Mouse (Mus musculus) gastrocnemius, adult 18-20 months (tissue): ENCODE measurements around the gene Atl1. TPM values are rescaled to one million over a fixed set of nuclear protein-coding genes. Genes with fewer than 3 reads are reported as not detected.

ENCODE experiments used
- DNase-seq: peaks from one replicate; pipeline ENCODE4 v3.0.0; 2021; ENCODE audit warnings: low spot score
- total RNA-seq, 2 experiments: library from RNA; stranded (reverse); gene quantifications; 2 replicates each; pipeline ENCODE4 v1.2.3; 2021

Atl1 gene
- total RNA-seq, 2 experiments from 2014 or later, result 1.6 to 3.1 TPM

DNA sequence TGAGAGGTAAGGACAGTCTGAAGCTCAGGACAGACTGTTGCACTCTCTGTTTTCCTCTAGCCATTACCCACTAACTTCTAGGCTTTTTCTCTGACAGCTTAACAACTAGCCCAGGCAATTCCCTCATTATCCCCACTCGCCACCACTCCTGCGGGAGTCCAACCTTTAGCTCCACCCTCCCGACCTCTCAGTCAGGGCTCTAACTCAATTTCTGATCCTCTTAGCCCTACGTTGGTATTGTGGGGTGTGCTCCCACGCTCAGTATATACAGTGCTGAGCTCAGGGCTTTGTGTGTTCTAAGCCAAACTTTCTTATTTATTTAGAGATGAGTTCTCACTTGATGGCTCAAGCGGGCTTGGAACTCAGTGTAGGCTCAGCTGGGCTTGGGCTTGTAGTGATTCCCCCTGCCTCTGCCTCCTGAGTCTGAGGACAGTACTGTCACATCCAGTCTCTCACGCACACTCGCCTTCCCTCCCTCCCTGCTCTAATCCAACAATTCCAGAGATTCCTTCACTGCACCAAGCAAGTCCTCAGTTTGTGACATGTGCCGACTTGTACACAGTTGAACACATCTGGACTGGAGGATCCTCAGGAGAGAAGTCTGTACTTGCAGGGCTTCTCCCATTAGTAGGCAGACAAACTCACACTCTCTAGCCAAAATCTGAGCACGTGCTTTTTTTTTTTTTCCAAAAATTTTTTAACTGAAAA is 11.1 kb upstream of the Atl1 start:
- no peak for DNase-seq

DNA sequence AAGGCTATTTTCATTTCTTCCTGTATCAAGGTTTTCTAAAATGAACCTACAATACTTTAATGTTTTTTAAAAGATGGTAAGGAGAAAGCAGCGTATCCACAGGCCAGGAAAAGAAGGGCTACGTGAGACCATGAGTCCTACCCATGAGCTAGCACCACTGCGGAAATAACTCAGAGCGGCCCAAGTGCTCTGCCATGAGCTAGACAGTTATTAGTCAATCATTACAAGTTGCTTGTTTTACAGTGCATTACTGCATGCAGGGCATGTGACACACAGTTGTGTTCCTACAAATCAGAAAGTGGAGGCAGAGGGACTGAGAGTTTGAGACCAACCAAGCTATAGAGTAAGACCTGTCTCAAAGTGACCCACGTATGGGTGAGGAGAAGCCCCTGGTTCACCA is 8.4 kb upstream of the Atl1 start:
- DNase-seq, result no peak

DNA sequence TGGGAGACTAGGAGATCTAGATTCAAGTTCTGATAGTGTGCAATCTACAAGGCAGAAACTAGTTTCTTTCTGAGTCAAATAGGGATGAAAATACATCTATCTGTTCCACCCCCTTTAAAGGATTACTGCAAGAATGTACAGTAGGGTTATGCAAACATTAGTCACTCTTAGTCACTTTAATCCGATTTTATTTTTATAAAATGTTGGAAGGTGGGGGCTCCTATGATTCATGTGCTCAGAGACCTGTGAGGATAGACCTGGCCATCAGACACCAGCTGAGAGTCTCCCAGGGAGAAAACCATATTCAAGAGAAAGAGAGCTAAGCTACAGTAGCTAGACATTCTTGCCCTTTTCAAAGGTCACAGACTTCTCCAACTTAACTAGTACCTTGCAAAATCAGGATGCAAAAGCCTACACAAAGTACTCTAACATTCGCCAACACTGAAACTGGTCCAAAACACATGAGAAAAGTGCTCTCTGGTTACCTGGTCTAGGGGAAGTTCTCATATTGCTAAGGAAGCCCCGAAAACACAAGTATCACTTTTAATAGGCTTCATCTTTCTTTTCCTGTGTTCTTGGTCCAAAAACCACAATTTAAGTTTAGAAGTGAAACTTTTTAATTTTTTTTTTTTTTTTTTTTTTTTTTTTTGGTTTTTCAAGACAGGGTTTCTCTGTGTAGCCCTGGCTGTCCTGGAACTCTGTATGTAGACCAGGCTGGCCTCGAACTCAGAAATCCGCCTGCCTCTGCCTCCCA is 7.1 kb upstream of the Atl1 start:
- DNase-seq, result no peak

DNA sequence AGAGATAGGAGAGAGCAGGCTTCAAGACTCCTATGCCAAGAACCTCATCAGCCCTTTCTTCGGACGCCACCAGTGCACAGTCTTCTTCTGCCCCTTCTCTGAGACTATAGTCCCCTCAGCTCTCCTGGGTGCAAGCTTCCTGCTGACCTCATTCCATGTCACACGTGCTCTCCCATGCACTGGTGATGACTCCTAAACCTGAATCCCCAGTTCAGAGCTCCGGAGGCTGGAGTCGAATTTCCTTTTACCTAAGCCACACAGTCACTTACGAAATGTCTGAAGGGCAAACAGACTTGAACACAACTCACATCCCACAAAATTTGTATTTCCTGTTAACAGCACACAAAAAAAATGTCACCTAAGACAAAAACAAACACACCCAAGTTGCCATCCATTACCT is 4.6 kb upstream of the Atl1 start:
- DNase-seq, result no peak

DNA sequence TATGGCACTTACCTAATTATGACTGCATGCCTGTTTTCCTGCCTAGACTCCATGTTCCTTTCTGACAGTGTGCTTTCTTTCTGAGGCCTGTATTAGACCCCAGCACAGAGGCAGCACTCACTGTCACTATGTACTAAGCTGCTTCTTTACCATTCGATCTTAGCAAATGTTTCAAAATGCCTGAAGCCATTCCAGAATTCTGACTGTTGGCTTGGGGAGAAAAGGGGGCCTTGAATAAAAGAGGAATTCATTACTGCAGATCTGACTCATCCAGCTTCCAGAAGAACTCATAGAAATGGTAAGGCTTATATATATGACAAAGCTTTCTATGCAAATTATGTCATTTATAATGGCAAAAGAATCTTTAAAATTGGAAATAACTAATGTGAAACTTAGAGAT is 4.1 kb upstream of the Atl1 start:
- DNase-seq, result no peak

DNA sequence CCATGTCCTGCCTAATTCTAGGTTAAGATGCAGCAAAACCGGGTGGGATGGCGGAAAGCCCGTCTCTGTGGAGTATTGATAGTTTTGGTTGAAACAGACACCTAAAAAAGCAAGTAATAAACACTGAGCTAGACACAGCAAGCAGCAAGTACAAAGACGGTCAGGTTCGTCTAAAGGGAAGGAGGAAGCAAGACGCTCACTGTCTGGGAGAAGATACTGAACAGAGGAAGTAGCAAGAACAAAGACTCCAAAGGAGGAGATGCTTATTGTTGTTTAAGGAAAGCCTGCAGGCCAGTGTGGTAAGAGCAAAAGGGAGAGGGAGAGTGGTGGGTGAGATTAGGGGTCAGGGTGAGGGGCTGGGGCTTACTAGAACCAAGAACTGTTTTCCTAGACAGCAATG is 2.4 kb upstream of the Atl1 start:
- no peak for DNase-seq

DNA sequence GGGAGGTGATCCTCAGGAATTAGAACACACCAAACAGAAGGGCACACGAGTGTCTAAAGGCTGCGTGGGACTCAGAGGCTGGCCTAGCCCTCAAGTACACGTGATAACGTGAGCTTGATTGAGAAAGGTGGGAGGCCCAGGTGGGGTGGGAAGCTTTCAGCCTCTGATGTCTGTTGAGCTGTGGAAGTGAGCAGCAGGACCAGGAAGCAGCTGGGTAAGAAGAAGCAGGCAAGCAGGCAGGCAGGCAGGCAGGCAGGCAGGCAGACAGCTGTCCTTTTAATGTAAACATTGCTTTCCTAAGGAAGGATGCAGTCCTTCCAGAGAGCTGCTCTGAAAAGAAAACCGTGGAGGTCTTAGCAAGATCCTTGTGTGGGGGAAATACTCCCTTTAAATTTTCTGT is 1.9 kb upstream of the Atl1 start:
- no peak for DNase-seq

DNA sequence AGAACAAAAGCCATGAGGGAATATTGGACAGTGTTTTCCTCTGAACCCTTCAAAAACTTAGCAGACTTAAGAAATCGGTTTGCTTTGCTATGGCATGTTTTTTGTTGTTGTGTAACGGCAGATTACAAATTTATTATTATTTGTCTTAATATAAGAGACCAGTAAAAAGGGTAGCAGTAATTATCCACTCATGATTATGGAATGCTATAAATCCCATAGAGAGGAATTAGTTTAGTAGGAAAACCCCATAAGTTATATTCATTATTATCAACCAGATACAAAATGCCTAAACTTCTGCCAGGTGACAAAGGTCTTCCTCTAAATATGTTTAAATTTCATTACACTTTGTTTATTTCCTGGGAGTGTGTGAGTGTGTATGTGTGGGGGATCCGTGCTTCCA is 693 bp upstream of the Atl1 start:
- DNase-seq, result no peak

DNA sequence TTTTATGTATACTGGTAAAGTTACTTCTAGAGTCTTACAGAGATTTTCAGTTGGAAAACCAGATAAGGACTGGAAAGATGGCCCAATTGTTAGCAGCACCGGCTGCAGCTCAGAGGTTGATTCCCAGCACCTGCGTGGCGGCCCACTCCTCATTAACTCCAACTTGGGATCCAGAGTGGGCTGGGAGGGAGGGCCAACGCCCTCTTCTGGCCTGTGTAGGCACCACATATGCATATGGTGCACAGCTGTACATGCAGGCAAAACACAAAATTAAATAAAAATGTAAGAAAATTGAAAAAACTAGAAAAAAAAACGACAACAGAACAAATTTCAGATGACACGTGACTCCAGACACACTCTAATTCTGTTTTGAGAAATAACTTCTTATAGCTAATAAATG is 1.5 kb downstream of the Atl1 start:
- DNase-seq, result no peak

DNA sequence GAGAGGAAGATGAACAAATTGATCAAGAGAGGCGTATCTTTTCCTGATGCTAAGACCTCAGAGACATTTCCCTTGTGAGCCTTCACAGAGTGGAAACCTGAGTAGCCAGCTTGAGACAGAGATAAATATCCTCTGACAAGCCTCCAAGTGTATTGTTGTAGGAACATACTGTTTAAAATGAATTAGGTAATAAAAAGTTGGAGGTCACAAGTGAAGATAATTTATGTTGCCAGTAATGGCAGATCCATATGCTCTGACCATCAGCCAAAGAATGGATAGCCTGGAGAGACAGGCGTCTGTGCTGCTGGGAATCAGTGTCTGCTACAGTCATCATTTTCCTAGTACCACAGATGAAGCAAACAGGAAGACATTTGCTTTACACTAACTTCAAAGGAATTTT is 2.6 kb downstream of the Atl1 start:
- no peak for DNase-seq

DNA sequence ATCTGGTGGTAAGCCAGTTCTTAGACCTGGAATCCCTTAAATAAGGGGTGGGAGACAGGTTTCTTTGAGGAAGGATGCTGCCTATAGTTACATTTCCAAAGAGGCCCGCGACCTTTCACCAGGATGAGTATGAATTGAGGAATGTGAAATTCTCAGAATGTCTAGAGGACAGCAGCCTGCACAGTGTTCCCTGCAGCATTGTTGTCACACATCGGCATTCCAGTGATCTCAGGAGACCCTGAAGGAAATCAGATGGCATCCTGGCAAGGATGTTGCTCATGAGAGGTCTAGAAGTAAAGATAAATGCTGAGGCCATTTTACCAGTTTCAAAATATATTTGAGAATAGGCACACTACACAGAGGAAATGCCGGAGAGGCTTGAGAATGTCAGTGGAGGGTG is 5.7 kb downstream of the Atl1 start:
- DNase-seq, result no peak

DNA sequence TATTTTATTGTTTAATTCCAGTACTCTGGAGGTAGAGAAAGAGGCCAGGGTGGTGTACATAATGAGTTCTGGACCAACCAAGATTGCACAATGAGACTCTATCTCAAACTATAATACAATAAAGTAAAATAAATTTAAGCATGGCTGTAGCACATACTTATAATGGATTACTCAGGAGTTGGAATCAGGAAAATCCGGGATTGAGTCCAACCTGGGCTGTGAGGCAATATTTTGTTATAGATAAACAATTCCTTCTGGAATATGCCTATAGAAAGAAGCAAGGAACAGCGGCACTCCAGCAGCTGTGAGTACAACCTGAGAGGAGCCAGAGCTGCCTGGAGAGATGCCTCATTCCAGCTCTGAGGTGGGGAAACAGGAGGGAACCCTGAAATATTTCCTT is 12.6 kb downstream of the Atl1 start:
- DNase-seq, result no peak

DNA sequence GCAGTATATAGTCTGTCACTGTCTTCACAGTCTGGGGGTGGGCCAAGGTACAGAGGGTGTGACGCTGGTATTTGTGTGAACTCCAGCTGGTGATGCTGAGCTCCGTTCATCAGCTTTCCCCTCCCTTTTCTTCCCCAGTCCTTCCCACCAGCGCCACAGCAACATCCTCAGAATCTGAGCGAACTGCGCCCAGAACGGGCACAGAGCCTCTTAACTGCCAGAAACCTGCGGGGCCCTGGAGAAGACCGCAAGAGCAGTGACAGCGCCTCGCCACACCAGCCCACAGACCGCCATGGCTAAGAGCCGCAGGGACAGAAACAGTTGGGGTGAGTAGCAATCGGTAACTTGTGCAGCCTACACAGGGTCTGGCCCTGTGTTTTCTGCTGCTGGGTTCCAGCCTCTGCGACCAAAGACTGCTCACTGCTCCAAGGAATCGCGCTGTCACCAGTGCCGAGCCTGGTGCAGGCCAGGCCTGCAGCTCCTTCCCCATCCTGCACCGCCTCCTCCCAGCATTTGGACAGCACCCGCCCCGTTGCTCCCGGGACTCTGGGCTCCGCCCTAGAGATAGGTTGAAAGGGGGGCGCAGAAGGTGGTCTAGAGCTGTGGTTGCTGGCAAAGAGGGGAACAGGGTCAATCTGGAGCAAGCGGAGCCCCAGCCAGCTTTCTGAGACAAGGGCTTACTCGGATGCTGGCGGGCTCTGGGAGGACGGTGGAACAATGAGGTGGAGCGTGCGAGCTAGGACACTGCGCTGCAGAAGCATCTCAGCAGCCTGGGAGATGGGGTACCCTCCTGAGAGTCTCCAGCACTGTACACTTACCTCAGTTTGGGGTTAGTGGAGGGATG is 15.5 kb downstream of the Atl1 start:
- no peak for DNase-seq

DNA sequence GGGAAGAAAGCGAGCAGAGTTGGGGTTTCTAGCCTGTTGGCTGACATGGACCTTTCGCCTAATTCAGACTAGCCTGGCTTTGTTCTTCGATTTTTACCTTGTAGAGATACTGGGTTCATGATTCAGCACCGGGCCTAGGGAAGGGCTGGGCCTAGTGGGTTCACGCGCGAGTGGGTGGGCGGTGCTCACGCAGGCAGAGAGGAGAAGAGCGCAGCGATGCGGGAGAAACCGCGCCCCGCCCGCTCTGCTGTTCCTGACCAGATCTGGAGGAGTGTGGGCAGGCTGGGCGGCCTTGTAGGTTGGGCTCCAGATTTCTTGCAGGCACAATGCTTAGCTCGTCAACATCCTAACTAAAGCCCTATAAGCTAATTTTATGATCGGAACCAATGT is 16.1 kb downstream of the Atl1 start:
- DNase-seq, result no peak

DNA sequence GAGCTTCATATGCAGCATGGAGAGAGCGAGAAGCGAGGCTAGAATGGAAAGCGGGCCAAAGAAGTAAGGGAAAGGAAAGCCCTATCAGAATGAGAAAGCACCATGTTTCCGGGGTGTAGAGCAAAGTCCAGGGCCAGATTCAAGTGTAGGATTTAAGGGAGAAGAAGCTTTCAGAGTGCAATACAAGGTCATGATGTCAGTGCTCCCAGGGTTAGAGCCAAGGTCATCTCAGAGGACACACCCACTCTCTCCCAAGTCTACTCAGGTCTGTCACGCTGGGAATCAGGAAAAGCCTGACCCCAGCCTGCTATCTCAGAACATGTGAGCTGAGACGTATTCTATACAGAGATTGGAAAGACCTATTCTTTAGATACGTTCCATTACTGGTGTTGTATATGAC is 19.5 kb downstream of the Atl1 start:
- no peak for DNase-seq

DNA sequence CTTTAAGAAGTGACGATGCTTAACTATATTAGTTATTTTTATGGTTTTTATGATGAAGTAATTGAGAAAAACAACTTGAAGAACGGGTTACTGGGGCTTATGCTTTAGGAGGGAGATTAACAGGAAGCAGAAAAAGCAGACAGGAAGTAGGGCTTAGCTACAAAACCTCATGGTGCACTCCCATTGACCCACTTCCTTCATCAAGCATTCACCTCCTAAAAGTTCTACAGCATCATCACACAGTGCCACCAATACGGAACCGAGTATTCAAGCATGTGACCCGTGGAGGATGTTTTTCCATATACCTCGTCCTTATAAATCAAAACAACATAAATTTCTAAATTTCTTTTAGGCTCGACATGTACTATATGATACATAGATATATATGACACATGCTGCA is 20.3 kb downstream of the Atl1 start:
- no peak for DNase-seq

DNA sequence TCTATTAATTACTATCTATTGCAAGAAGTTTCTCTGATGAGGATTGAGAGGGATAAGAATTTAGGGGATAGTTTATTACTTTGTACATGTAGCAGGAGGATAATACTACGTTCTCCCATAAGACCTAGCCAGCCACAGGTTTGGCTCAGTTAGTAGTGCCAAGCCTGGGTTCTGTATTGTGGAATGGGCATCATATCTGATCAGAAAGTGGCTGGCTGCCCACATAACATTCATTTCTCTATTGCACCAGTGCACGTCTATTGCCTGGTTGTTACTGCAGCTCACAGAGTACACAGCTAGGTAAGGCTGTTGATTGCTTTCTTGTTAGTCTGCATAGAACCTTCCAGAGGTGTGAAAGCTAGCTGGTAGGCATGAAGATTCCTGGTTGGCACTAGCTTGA is 25.5 kb downstream of the Atl1 start:
- no peak for DNase-seq

DNA sequence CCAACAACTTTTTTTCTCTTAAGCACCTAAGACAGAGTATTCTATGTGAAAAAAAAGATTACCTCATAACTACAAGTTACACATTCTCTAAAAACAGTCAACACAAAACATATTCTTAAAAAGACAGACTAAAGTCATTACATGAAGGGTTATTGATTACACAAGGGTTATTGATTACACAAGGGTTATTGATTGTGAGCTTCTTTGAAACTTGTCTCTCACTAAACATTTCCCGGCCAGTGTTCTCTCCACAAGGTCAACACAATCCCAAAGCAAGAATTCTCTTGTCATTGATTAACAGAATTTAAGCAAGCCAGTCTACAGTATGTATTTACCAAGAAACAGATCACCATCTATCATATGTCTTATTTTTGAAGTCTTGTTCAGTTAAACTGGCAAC is 29.7 kb downstream of the Atl1 start:
- DNase-seq, result no peak

DNA sequence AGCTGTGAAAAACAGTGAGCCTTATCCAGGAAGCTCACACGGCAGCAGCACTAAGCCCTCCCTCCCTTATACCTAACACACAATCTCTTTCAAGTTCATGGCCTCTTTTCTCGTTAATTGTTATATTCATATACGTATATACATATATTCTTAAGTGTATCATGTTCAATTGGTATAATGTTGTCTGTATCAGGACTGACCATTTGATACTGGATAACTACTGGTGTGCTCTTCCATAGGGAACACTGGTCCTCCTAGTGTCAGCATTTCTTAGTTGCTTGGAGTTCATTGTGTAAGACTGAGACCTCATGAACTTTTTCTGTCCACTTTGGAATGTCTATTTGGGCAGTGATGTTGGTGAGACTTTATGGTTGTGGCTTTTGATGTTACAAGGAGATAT is 30.7 kb downstream of the Atl1 start:
- no peak for DNase-seq

DNA sequence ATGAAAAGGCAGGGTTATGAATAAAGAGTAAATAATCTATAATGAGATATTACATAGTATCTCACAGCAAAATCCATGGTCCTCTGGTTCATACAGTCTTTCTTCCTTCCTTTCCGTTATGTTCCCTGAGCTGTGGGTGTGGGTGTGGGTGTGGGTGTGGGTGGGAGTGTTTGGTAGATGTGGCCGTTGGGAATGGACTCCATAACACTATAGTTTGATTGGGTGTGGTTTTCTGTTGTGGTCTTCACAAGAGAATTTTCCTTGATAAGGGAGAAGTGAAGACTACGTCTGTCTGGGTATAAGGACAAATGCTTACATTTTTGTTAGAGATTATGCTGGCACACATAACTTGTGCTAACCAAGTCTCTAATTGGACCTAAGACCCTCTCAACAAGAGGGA is 31.2 kb downstream of the Atl1 start:
- no peak for DNase-seq

DNA sequence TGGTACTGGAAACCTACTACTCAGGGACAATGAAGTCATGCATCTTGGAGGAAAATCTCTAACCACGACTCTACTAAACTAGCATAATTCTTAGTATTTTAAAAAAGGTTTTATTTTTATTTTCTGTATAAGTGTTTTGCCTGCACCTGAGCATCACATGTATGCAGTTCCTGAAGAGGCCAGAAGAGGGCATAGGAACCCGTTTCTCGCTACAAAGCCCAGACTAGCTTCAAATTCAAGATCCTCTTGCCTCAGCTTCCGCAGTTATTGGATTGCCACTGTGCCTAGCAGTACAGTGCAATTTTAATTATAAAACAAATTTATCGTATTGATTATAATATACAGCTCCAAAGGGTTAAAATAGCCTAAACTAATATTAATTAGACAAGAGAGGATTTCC is 31.6 kb downstream of the Atl1 start:
- peak; percentile 46 for DNase-seq

DNA sequence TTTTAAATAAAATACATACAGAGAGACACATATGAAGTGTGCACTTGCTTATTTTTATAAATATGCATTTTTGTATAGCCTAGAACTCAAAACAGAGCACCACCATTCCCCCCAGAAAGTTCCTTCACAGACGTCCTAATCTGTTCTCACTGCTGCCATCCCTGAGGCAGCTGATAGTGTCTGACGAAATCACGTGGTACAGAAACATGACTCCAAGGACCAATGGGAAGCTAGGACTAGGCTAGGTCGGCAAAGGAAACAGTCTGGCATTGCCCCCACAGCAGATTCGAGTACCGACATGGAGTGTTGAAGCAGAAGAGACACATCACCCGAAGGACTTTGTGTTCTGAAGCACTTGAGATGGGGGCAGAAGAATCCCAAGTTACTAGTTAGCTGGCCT is 34.3 kb downstream of the Atl1 start:
- no peak for DNase-seq

DNA sequence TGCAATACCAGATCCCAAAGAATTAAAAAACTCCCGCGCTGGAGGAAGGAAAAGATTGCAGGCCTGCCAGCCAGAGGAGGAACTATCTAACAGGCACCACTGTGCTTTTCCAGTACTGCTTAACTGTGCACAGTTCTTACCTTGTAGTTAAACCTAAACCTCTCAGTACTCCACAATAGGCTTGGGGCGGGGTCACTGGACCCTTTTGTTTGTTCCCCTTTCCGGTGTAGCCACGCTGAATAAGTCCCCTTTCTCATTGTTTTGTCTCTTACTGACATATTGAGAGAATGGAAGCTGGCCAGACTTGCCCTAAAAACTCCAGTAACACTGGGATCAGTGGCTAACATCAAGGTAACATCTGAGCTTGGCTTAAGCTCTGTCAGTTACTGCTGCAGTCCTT is 45.3 kb downstream of the Atl1 start:
- no peak for DNase-seq
